Mouse (Mus musculus) embryonic facial prominence, embryonic 13.5 days (tissue): ENCODE data around the gene Ttyh3. TPM values are rescaled to one million over a fixed set of nuclear protein-coding genes. Genes with fewer than 3 reads are reported as not detected.
"Not testable (repeated sequence)": the region's sequence is repeated elsewhere in the genome, so short reads cannot be mapped to it uniquely, and the experiment has no call there.

Experiments
- ATAC-seq: fragments of 200-750 bp; cut with Nextera tagmentation; 2 replicates; pipeline ENCODE4 v1.8.0; 2017; ENCODE audit warnings: low read depth; ENCODE audit not compliant: insufficient number of reproducible peaks, insufficient read depth, low FRiP score, low TSS enrichment
- H3K27ac ChIP-seq: fragments of 300-500 bp; sonication (generic); 2 replicates; pipeline ENCODE4 v1.5.1; 2015; ENCODE audit warnings: moderate library complexity, mild to moderate bottlenecking, inconsistent platforms
- H3K27me3 ChIP-seq: fragments of 300-500 bp; sonication (generic); 2 replicates; pipeline ENCODE4 v1.6.1; 2015; ENCODE audit warnings: mild to moderate bottlenecking, inconsistent platforms
- H3K36me3 ChIP-seq: fragments of 300-500 bp; sonication (generic); 2 replicates; pipeline ENCODE4 v1.6.1; 2015; ENCODE audit warnings: mild to moderate bottlenecking, inconsistent platforms
- H3K4me1 ChIP-seq: fragments of 300-500 bp; sonication (generic); 2 replicates; pipeline ENCODE4 v1.6.1; 2015; ENCODE audit warnings: inconsistent platforms
- H3K4me2 ChIP-seq: fragments of 300-500 bp; sonication (generic); 2 replicates; pipeline ENCODE4 v1.6.1; 2015; ENCODE audit warnings: moderate library complexity, mild to moderate bottlenecking, inconsistent platforms
- H3K4me3 ChIP-seq: fragments of 300-500 bp; sonication (generic); 2 replicates; pipeline ENCODE4 v1.5.1; 2015; ENCODE audit warnings: mild to moderate bottlenecking, inconsistent platforms
- H3K9ac ChIP-seq: fragments of 300-500 bp; sonication (generic); 2 replicates; pipeline ENCODE4 v1.6.1; 2015; ENCODE audit warnings: mild to moderate bottlenecking, inconsistent platforms
- H3K9me3 ChIP-seq: fragments of 300-500 bp; sonication (generic); 2 replicates; pipeline ENCODE4 v1.6.1; 2016; ENCODE audit warnings: inconsistent platforms
- whole genome bisulfite sequencing: fragments of 180-500 bp; shearing (Covaris S2); methylation state at CpG from one replicate; pipeline ENCODE4 v1.1.7; 2015; ENCODE audit warnings: mixed read lengths; 5-methylcytosine and 5-hydroxymethylcytosine counted together
- polyA plus RNA-seq: library from polyadenylated mRNA; unstranded; fragments of >200 nt; fragmentation: Nextera tagmentation; extraction: Ambion mirVana; gene quantifications from 2 replicates; pipeline ENCODE4 v1.2.1, GENCODE M21; 2015

Gene Ttyh3
- 45.0 and 47.6 TPM in 2 replicates for polyA plus RNA-seq

DNA sequence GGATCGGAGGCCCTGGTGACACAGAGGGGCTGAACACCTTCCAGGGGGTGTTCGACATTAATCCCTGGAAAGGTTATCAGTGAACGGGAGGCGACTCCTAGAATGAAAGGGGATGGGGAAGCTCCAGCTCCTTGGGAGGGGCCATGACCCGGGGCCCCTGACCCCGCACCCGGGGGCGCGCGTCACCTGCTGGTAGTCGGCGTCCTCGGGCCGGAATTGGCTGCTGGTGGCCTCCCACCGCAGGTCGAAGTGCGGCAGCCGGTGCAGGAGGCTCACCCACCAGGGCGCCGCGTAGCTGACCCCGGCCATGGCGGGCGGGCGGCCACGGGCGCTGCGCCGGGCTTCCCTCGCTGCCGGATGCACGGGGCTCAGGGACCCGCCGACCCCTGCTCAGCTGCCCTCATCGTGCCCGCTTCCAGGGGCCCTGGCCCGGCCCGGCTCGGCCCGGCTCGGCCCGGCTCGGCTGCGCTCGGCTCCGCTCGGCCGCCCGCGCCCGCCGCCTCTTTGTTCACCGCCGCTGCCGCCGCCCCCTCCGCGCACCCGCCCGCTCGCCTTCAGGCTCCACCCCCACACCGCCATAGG lies at the start of gene Ttyh3:
TSS of gene Ttyh3 (minus strand) at position 513 of the 582 bp plus-strand sequence.
- Histone ChIP-seq H3K4me2 (peak within 1 kb of the TSS; percentile 97), H3K4me1 (peaks cover 58% of the 10 kb centered on the region), H3K27me3 (no peaks in the 10 kb centered on the region), H3K36me3 (peaks cover 29% of the 10 kb centered on the region), H3K4me3 (peak within 1 kb of the TSS; percentile 94), H3K27ac (peak within 1 kb of the TSS; percentile 93), H3K9me3 (no peaks in the 10 kb centered on the region), H3K9ac (peak within 1 kb of the TSS; percentile 99)
- WGBS: under 1% methylated on average over 51 of the region's 62 CpGs
- ATAC-seq: no peak; the same call in 1 of the 2 replicates

DNA sequence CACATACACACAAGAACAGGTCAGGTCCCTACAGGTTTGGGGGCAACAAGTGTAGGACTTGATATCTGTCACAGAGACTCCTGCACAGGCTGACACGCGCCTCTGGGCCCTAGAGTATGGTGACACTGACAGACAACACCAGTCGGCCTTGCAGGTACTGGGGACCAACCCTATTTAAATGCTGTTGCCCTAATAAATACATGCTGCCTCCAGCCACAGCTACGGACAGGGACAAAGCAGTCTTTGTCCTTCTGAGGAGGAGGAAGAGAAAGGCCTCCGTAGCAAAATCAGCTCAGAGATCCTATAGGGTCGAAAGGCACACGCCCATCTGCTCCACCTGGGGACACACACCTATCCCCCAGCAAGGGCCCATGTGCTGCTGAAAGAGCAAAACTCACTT lies 47.2 kb upstream of the Ttyh3 start:
- H3K4me3 ChIP-seq: no peak overlapping the region
- no peaks in the 10 kb centered on the region for H3K9me3 ChIP-seq
- H3K27ac ChIP-seq: no peak overlapping the region
- peaks cover 68% of the 10 kb centered on the region for H3K36me3 ChIP-seq
- no peak for ATAC-seq
- WGBS: 56% methylated on average over 7 of the region's 7 CpGs
- H3K27me3 ChIP-seq: no peaks in the 10 kb centered on the region
- no peak overlapping the region for H3K4me2 ChIP-seq
- peaks cover 16% of the 10 kb centered on the region for H3K4me1 ChIP-seq
- H3K9ac ChIP-seq: no peak overlapping the region

DNA sequence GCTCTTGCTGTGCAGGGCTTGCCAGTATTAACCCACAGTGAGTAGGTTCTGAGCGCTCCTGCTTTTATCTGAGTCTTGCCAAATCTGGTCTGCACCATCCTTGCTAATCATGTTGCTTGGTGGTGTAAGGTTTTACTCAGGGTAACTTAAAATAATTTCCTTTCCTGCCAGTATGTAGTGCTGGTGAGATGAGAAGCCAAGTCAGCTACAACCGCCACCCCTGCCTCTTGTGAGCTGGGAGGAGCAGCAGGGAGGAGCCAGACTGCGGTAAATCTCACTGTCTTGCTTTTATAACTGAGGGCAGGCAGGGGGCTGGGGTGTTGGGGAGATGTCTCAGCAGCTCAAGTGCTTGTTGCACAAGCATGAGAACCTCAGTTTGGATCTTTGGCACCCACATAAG lies 39.6 kb upstream of the Ttyh3 start:
- no peaks in the 10 kb centered on the region for H3K9me3 ChIP-seq
- WGBS: 80% methylated on average over 3 of the region's 3 CpGs
- no peak overlapping the region for H3K4me2 ChIP-seq
- H3K27me3 ChIP-seq: no peaks in the 10 kb centered on the region
- H3K4me1 ChIP-seq: peaks cover 12% of the 10 kb centered on the region
- peaks cover 79% of the 10 kb centered on the region for H3K36me3 ChIP-seq
- H3K27ac ChIP-seq: no peak overlapping the region
- H3K9ac ChIP-seq: no peak overlapping the region
- H3K4me3 ChIP-seq: no peak overlapping the region
- no peak for ATAC-seq

DNA sequence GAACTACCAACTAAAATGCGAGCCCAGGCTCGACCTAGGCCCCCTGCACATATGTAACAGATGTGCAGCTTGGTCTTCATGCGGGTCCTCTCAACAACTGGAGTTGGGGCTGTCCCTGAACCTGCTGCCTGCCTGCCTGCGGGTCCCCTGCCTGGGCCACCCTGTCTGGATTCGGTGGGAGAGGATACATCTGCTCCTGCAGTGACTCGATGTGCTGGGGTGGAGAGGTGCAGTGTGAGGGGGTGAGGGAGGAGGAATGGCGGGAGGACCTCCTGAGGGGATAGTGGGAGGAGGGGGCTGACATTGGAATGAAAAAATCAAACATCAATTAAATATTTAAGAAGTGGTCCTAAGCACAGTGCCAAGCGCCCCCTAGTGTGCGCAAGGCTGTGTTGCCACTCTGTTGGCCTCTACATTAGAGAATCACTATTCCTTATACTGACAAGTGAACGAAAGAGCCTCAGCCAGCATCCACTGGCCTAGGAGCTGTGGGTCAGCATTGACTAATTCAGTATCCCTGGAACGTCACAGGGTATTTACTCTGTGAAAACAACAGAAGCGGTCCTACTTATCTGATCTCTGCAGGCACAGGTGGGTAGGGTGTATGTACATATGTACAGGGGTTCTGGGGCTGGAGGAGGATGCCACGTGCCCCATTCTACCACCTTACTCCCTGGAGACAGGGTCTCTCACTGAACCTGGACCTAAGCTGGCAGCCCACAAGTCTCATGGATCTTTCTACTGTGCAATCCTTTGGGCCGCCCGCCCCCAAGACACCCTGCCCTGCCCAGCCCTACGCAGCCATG lies 35.7 kb upstream of the Ttyh3 start:
- Histone ChIP-seq H3K4me3 (no peak overlapping the region), H3K4me1 (0 out of 2 replicates have a peak, but pooled peaks cover 3% of the 10 kb centered on the region), H3K36me3 (peaks cover 70% of the 10 kb centered on the region), H3K4me2 (no peak overlapping the region), H3K9ac (0 out of 2 replicates have a peak overlapping the region, but pooled peaks have one; percentile 2), H3K27ac (no peak overlapping the region), H3K27me3 (no peaks in the 10 kb centered on the region), H3K9me3 (no peaks in the 10 kb centered on the region)
- ATAC-seq: no peak
- WGBS: 56% methylated on average over 16 of the region's 16 CpGs

DNA sequence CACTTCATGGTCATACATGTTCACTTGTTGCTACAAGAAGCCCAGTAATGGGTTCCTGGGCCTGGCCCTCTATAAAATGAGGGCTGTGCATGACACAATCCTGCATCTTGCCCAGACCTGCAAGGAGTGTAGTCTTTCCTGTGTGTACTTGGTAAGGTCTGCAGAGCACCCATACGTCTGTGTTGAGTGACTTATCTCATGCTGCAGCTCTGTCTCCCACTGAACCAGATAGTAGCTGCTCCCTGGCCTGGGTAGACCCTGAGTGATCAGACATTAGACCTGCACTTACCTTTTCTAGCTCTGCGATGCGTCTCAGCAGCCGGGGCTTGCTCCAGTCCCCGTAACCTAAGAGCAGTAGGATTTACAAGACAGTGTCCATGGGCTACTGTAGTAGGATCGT lies 33.3 kb upstream of the Ttyh3 start:
- Histone ChIP-seq H3K4me2 (no peak overlapping the region), H3K27me3 (no peaks in the 10 kb centered on the region), H3K4me3 (no peak overlapping the region), H3K9ac (no peak overlapping the region), H3K36me3 (peaks cover 60% of the 10 kb centered on the region), H3K4me1 (0 out of 2 replicates have a peak, but pooled peaks cover 3% of the 10 kb centered on the region), H3K9me3 (no peaks in the 10 kb centered on the region), H3K27ac (no peak overlapping the region)
- no peak for ATAC-seq
- WGBS: 93% methylated on average over 6 of the region's 6 CpGs

DNA sequence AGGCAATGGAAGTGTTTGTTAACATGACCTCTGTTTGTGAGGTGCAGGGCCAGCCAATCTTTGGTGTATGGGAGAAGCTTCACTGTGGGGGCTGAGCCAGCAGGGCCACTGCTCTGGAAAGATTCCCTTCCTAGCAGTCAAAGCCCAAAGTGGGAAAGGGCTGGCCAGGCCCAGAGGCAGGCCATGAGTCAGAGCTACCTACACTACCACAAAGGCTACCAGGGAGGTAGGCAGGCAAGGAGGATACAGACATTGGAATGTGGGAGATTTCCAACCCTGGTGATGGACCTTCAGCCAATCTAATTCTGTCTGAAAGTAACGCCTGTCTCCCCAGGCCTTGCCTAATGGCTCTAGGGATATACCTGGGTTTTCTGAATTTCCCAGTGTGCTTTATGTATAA lies 32.1 kb upstream of the Ttyh3 start:
- Histone ChIP-seq H3K4me1 (0 out of 2 replicates have a peak, but pooled peaks cover 3% of the 10 kb centered on the region), H3K4me3 (no peak overlapping the region), H3K9ac (no peak overlapping the region), H3K27me3 (no peaks in the 10 kb centered on the region), H3K9me3 (no peaks in the 10 kb centered on the region), H3K4me2 (no peak overlapping the region), H3K27ac (no peak overlapping the region), H3K36me3 (peaks cover 61% of the 10 kb centered on the region)
- ATAC-seq: no peak
- WGBS: 100% methylated on average over 1 of the region's 1 CpGs

DNA sequence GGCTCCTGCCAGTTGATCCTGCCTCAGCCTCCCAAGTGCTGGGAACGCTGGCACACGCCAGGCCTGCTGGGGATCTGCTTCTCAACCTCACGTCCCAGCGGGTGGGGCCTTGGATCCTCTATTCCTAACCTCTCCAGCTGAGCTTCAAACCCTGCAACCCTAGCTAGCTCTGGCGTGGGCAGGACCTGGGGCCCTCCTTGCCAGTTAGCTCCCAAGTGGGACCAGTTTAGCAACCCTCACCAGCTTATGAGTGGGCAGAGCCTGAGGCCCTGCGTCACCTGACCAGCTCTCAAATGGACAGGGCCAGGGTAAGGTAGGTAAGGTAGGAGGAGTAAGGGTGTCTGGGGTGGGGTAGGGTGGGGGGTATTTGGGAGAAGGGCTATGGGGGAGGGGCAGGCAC lies 31.2 kb upstream of the Ttyh3 start:
- H3K27ac ChIP-seq: no peak overlapping the region
- H3K4me1 ChIP-seq: 0 out of 2 replicates have a peak, but pooled peaks cover 3% of the 10 kb centered on the region
- no peak overlapping the region for H3K4me3 ChIP-seq
- H3K9me3 ChIP-seq: no peaks in the 10 kb centered on the region
- H3K27me3 ChIP-seq: no peaks in the 10 kb centered on the region
- peaks cover 64% of the 10 kb centered on the region for H3K36me3 ChIP-seq
- H3K9ac ChIP-seq: no peak overlapping the region
- WGBS: 85% methylated on average over 6 of the region's 6 CpGs
- no peak; the same call in 1 of the 2 replicates for ATAC-seq
- H3K4me2 ChIP-seq: no peak overlapping the region

DNA sequence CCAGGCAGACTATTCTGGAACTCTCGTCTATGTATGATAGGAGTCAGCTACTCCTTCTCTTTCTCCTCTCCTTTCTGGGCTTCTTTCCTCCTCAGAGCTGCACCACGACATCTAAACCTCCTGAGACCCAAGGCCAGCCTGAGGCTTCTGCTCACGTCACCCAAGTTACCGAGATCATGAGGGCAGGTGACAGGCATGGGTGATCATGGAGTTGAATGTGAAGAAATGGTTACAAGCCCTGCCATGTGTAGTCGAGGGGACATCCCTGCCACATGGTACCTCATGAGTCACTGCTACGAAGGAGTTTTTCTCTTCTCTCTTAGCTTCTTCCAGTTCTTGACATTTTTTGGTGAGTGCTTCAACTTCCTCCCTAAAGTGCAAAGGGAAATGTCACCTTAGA lies 28.3 kb upstream of the Ttyh3 start:
- Histone ChIP-seq H3K4me1 (no peaks in the 10 kb centered on the region), H3K27ac (no peak overlapping the region), H3K9ac (no peak overlapping the region), H3K4me3 (no peak overlapping the region), H3K4me2 (no peak overlapping the region), H3K36me3 (peaks cover 74% of the 10 kb centered on the region), H3K9me3 (no peaks in the 10 kb centered on the region), H3K27me3 (no peaks in the 10 kb centered on the region)
- ATAC-seq: no peak
- 92% methylated on average over 6 of the region's 6 CpGs for WGBS

DNA sequence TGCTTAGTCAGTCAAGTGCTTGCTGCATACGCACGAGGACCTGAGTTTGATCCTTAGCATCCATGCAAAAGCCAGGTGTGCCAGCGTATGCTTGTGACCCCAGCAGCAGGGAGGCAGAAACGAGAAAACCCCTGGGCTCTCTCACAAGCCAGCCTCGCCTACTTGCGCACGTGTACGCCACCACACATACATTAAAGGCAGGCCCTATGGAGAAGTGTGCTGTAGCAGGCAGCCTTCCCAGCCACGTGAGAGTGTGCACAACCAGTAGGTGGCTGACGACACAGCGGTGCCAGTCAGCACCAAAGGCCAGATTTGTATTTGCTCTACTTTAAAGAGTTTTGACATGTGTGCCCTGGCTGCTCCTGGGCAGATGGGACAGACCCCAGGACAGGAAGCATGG lies 26.8 kb upstream of the Ttyh3 start:
- no peak overlapping the region for H3K4me2 ChIP-seq
- no peak for ATAC-seq
- no peaks in the 10 kb centered on the region for H3K27me3 ChIP-seq
- no peak overlapping the region for H3K4me3 ChIP-seq
- WGBS: 87% methylated on average over 11 of the region's 11 CpGs
- no peak overlapping the region for H3K27ac ChIP-seq
- no peaks in the 10 kb centered on the region for H3K9me3 ChIP-seq
- H3K4me1 ChIP-seq: no peaks in the 10 kb centered on the region
- H3K9ac ChIP-seq: no peak overlapping the region
- H3K36me3 ChIP-seq: peaks cover 79% of the 10 kb centered on the region

DNA sequence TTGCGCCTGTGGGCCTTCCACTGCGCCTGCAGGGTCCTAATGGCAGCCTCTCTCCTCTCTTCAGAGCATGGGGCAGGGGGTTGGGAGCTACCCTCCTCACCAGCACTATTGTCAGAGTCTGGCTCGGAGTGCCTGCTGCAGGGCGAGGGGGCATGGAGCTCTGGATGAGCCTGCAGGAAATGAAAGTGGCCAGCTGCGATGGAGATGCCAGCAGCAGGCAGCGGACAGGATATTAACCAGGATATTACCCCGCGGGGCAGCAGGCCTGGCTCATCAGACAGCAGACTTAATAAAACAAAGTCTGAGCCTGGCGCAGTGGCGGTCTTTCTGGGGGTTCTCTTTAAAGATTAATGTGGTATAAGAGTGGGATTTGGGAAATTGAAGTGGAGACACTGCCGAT lies 26.2 kb upstream of the Ttyh3 start:
- Histone ChIP-seq H3K36me3 (peaks cover 80% of the 10 kb centered on the region), H3K9me3 (no peaks in the 10 kb centered on the region), H3K4me1 (no peaks in the 10 kb centered on the region), H3K27me3 (no peaks in the 10 kb centered on the region), H3K9ac (0 out of 2 replicates have a peak overlapping the region, but pooled peaks have one; percentile 22), H3K4me3 (no peak overlapping the region), H3K4me2 (no peak overlapping the region), H3K27ac (no peak overlapping the region)
- ATAC-seq: no peak
- 85% methylated on average over 11 of the region's 11 CpGs for WGBS

DNA sequence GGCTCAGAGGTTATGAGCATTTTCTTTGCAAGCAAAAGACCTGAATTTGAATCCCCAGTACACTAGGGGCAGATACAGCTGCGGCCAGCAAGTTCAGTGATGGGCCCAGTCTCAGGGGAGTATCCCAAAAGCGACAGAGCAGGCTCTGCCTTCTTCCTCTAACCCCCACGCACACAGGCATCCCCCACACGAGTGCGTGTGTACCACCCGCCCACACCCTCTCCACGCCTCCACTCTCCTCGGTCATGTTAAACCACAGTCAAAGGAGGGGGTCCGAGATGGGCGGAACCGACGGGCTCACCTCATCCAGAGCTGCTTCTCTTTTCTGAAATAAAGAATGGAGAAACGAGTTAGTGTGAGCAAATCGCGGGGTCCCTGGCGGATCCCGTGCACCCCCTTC lies 25.2 kb upstream of the Ttyh3 start:
- WGBS: 87% methylated on average over 17 of the region's 17 CpGs
- H3K36me3 ChIP-seq: peaks cover 82% of the 10 kb centered on the region
- H3K4me3 ChIP-seq: no peak overlapping the region
- no peaks in the 10 kb centered on the region for H3K4me1 ChIP-seq
- H3K27ac ChIP-seq: no peak overlapping the region
- ATAC-seq: no peak
- no peak overlapping the region for H3K4me2 ChIP-seq
- H3K9me3 ChIP-seq: peaks cover 1% of the 10 kb centered on the region; the same call in 1 of the 2 replicates
- no peak overlapping the region for H3K9ac ChIP-seq
- H3K27me3 ChIP-seq: no peaks in the 10 kb centered on the region

DNA sequence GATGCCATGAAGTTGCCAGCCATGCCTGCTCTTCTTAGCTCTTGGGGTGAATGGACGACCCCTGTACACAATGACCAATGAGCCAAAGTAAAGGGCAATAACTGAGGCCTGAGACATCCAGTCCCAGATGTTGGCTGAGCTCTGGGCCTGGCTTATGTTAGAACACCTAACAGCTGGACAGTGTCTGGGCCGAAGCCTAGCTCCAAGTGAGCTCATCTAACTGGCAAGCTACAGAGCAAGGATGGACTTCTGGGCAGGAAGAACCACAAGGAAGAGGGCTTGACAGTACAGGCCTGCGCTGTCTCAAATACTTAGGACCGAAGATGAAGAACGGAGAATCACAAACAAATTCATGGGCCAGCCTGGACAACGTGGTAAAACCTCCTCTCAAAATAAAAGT lies 23.8 kb upstream of the Ttyh3 start:
- H3K4me2 ChIP-seq, H3K9ac ChIP-seq, H3K27me3 ChIP-seq, H3K4me3 ChIP-seq, H3K9me3 ChIP-seq, H3K4me1 ChIP-seq, H3K27ac ChIP-seq, ATAC-seq: not testable (repeated sequence)
- 84% methylated on average over 6 of the region's 6 CpGs for WGBS
- H3K36me3 ChIP-seq: peaks cover 88% of the 10 kb centered on the region
